Mouse (Mus musculus) bone marrow macrophage, adult 2 months (primary cell): ENCODE measurements around the gene Vmn1r197.
"Not testable (repeated sequence)": the region's sequence is repeated elsewhere in the genome, so short reads cannot be mapped to it uniquely, and the experiment has no call there.

Experiments used
- CTCF ChIP-seq: IDR thresholded peaks from 2 replicates; pipeline ENCODE4 v1.5.1; 2012; ENCODE audit warnings: low read depth, mild to moderate bottlenecking, low read length, moderate library complexity
- POLR2A ChIP-seq: IDR thresholded peaks from 2 replicates; pipeline ENCODE4 v1.6.1; 2012; ENCODE audit warnings: mild to moderate bottlenecking, low read depth, low read length, borderline replicate concordance

GRCm38 (mm10) chr13:22308075-22308474 lies 16.3 kb upstream of the Vmn1r197 start:
- TF ChIP-seq CTCF, POLR2A: not testable (repeated sequence)
